Mouse (Mus musculus) cortical plate, adult 2 months (tissue): ENCODE measurements around the gene Paics.

Experiments
- CTCF ChIP-seq: fragments of 200-500 bp; IDR thresholded peaks from 2 replicates; pipeline ENCODE4 v1.5.1; 2011; ENCODE audit warnings: mild to moderate bottlenecking, control low read depth, low read length; ENCODE audit not compliant: insufficient read depth; ENCODE audit errors: extremely low read depth
- POLR2A ChIP-seq: fragments of 200-500 bp; IDR thresholded peaks from 2 replicates; pipeline ENCODE4 v1.6.1; 2011; ENCODE audit warnings: mild to moderate bottlenecking, low read length, control low read depth; ENCODE audit not compliant: insufficient read depth; ENCODE audit errors: extremely low read depth

DNA sequence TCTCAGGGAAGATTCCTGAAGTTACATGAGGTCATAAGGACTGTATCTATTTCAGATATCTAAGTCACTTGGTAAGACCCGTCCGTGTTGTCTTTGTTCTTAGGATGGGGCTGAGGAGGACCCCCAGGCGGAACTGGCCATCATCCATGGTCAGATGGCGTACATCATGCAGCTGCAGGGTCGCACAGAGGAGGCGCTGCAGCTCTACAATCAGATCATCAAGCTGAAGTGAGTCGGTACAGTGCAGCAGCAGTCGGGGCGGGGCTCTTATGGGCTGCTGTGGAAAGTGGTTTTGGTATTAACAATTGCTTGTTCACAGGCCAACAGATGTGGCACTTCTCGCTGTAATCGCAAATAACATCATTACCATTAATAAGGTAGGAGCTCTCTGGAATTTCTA, 32.9 kb downstream of the Paics start:
- TF ChIP-seq CTCF (no peak), POLR2A (no peak)
